Mouse (Mus musculus) urinary bladder, postnatal 14 days (tissue): ENCODE data around the gene Ccdc36.

Experiments used
- DNase-seq: peaks from one replicate; pipeline ENCODE4 v3.0.0; 2021; ENCODE audit warnings: low spot score

Gene Ccdc36

DNA sequence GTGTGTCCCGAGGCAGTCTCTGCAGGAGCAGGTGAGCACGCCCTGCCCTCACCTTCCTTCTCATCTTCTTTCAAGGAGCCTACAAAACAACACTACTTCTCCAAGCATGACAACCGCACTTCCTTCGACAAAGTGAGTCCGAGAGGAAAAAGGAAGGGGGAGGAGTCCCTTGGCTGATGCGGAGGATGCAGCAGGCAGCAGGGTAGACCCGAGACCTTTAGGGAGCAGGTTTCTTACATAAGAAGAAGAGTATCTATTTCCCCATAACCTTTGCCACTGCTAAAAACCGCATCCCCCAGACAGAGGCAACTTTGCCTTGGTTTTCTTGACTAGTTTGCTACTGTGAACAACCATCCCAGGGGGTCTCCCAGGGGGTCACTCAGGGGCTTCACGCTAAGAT lies 16.8 kb upstream of the Ccdc36 start:
- no peak for DNase-seq

DNA sequence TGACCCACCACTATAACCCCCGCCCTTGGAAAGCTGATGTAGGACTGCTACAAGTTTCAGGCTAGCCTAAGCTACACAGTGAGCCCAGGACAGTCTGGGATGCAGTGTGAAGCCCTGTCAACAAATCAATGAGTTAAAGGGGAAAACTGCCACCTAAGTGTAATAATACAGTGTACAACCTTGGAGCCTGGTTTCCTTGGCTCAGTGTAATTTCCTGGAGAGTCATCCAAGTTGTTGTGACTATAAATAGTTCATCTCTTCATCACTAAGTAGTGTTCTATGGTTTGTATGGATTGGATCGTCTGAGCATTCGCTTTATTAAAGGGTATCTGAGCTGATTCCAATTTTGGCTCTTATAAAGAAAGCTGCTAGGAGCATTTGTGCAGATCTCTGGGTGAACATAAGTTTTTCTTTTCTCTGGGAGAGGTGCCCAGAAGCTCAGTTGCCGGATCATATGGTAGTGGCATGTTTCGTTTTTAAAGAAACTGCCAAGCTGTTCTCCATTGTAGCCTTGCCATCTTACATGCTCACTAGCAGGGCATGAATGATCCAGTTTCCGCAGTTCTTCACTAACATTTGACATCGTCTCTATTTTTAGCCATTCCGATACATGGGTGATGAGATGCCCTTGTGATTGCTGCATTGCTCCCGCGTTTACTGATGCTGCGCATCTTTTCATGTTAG lies 13.1 kb upstream of the Ccdc36 start:
- no peak for DNase-seq

DNA sequence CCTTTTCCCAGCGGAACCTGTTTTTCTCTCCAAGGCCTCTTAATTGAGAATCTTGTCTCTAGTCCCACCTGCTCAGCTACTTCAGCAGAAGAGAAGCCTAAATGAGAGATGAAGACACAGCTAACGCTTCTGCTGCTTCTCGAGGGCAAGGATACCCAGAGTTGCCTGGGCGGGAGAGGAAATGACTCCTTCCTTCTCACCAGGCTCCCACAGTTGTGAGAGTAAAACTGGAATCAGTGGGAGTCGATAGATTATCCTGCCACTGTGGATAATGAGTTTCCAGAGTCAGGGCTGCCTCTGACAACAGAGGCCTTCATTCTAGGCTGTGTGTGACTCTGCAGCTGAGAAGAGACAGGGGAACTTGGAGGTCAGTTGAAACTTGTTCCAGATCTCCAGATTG lies 12.2 kb upstream of the Ccdc36 start:
- DNase-seq, result no peak

DNA sequence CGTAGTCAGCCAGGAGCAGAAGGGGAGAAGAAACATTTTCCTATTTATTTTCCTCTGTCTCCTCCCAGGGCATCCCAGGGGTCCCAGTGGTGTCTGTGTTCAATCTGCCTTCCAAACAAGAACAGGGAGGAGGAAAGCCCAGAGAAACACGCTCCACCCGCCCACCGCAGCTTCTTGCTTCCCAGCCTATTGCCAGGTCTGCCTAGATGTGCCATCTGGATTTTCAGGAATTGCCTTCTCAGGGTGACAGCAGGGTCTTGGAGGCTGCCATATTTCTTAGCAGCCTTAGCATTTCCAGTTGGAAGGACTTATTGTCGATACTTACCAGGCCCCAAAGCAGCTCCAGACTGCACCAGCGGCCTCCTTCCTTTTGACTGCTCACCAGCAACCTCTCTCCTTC lies 10.9 kb upstream of the Ccdc36 start:
- no peak for DNase-seq

DNA sequence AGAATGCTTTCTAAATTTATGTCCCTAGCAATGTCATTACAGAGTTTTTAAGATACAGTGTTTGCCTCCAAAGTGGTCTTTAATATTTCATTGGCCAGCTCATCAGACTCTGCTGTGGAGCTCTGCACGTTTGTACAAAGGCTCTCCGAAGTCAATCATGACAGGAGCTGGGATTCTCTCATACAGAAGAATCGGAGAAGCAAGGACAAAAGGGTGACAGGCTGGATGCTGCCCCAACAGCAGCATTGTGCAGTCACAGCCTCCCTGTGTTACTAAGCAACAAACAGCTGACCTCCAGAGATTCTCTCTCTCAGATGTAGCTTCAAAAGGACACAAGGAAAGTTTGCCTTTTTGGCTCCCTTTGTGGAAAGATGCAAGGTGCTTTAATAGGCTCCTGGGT lies 7.9 kb upstream of the Ccdc36 start, which contains the start of gene BC048562:
Gene BC048562 (plus strand): TSS at position 301 of the 400 bp plus-strand sequence.
- no peak for DNase-seq

DNA sequence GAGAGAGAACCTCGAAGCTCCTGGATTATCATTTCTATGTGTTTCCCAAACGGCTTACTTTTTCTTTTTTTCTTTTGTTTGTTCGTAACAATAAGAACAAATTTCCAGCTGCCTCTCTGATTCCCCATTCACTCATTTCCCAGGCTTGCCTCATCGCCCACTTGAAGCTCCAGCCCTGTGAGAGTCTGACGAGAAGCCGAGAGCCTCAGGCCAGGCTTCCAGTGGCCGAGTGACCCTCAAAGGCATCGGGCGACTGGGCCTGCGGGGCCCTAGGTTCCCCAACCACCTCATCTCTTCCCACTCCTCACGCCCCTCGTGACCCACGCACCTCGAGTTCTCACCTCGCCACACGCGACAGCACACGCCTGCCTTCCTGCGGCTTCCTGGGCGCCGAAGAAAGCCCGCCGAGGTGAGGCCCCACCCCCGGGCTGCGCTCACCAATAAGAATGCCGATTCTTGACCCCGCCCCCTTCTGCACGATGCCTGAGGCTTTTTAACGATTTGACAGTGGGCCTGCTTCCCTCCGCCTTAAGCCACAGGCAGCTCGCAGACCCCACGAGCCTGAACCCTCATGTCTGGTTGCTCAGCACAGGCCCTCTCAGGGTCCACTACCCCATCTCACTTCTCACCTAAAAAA lies 3.3 kb upstream of the Ccdc36 start:
- DNase-seq, result no peak

DNA sequence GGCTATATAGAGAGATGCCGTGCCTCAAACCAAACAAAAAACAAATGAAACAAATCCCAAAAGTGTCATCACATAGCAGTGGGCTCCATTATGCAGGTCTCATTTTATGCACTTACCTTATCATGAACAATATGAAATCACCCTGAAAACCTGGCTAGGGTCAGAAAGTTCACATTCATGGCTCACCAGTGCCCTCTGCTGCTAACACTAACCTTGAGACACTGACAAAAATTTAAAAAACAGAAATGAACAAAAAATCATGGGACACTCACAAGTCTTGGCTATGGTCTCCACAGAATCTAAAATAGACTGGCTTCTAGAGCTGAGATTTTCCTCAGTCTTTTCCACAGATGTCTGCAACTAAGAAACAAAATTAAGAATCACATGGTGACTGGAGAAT lies 16.1 kb downstream of the Ccdc36 start:
- DNase-seq, result peak; percentile 19

DNA sequence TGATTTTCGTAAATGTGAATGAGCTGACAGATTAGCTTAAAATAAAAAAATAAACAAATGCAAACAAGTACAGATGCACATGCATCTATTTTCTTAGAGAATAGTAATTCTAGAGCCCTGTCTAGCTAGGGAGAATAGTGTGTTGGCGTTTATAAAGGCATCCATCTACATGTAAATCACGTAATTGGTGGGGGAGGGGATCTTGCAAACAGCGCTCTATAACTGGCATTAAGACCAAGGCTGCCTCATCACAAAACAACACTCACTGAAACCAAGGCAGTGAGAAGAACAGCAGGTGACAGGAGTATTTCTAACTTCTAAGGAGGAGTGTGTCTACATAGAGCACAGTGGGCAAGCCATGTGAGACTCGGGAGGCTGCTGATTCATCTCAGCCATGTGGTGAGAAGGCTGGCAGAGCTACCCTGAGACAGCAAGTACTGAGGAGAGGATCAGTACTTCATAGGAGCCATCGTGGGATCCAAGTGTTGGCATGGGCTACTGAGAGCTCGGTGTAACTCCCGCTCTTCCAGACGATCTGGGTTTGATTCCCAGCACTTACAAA lies 16.8 kb downstream of the Ccdc36 start:
- no peak for DNase-seq

DNA sequence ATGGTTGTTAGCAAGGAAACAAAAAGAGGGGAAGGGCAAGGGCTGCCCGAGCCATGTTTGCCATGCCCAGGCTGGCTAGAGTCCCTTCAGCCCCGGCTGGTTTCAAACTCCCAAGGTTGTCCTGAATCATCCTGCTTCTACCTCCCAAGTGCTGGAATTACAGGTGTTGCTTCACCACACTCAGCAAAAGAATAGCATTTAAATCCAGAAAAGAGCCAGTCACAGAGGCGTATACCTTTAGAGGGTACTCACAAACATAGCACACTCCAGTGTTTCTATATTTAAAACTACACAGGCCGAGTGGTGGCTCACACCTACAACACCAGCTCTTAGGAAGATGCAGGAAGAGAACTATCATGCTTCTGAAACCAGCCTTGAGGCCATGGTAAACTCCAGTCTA lies 18.7 kb downstream of the Ccdc36 start:
- no peak for DNase-seq

DNA sequence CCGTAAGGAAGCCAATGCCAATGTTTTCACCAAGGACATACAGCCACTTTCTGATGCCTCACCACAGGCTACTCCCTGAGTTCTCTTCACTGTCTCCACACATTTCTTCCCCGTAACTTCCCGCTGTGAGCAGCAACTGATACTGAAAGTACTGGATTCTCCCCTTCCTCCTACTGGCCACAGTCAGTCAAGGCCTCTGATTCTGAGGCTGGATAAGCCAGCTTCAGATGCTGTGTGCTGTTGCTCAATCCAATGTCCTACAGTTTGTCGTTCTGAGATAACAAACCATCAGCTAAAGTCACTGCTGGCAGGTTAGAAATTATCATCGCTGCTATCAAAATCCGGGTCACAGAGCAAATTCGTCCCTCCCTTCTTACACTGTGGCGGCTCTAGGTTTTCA lies 23.8 kb downstream of the Ccdc36 start:
- DNase-seq, result no peak

DNA sequence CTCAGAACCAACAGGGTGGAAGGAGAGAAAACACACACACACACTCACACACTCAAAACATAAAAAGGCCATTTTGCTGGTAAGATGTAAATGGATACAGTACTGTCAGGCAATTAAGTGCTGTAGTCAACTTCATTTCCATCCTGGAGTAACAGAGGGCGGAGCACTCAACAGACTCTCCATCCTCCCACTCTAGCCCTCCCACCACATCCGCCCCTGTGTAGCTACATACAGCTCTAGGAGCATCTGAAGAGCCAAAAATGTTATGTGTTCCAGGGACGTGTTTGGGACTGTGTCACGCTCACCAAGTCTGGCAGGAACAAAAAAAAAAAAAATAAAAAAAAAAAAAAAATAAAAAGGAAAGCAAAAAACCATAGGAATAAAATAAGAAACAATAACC lies 25.2 kb downstream of the Ccdc36 start:
- no peak for DNase-seq

DNA sequence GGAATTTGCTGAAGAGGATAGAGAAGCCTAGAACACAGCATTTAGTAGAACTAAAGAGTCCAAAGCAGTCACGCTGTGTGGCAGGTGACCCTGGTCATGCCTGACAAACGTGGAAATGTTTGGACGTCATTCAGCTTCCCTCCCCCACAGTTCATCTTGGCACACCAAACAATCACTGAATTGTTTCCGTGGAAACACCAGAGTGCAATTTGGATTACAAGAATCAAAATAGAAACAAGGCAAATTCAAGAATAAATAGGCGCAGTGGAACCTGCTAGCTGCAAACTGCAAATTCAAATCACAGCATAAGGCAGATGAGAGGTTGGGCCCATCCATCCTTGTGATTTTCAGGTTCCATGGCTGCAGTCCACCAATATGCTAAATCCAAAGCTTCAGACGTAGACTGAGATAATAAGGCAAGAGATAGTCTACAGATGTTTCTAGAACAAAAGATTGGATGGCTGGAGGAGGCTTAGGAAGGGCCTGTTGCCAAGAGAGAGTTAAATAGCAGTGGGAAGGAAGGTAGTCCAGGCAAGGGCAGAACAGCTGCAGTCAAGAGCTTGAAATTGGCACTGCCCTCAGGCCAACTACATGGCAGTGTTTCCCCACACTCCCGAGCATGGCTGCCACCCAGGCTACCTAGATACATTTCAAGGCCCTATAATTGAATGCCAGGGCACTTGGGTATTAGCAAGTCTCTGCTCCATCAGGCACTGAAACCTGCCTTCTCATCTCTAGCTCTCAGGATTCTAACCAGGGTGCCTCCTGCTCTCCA lies 26.9 kb downstream of the Ccdc36 start:
- DNase-seq, result no peak

DNA sequence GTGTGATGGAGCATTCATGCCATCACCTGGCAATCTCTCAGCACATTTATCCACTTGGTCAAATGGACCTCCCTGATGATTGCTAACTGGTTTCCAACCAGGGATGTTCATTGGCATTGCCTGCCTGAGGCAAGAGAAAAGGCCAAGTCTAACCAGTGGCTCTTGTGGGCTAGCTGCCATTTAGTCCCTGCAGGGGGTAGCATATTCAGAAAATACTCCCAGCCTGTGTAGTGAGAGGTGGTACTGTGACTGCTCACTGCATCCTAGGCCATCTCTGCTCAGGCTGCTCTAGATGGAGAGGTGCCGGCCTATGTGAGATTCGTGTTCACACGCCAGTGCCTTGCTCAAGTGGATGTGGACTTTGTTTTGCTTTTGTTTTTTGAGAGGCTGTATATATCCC lies 30.0 kb downstream of the Ccdc36 start:
- no peak for DNase-seq

DNA sequence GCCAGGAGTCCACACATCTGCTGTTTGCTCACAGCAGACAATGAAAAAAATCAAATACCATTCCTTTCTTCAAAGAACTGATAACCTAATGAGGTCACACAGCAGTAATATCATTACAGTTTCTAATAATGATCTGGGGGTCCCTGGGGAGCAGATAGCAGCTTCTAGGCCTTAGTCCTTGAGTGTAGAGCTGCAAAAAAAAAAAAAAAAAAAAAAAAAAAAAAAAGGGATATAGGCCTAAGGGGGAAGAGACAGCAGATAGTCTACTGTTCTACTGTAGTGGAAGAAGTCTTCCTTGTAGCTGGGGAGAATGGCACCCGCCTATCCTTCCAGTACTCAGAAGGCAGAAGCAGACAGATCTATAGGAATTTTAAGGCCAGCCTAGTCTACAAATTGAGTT lies 32.9 kb downstream of the Ccdc36 start:
- no peak for DNase-seq

DNA sequence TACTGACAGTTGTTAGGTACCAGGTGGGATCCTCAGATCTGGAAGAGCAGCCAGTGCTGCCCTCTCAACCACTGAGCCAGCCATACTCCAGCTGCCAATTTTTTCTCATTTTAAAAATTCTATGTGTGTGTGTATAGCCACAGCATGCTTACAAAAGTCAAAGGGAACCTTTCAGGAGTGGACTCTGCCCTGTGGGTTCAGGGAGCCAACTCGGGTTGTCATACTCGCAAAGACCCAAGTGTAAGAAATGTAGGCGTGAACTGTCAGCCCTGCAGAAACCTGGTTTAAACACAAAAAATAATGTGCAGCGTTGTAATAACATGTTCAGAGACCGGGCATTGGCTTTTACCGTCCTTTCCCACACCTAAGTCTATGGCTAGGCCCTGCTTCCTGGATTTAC lies 34.1 kb downstream of the Ccdc36 start:
- DNase-seq, result no peak

DNA sequence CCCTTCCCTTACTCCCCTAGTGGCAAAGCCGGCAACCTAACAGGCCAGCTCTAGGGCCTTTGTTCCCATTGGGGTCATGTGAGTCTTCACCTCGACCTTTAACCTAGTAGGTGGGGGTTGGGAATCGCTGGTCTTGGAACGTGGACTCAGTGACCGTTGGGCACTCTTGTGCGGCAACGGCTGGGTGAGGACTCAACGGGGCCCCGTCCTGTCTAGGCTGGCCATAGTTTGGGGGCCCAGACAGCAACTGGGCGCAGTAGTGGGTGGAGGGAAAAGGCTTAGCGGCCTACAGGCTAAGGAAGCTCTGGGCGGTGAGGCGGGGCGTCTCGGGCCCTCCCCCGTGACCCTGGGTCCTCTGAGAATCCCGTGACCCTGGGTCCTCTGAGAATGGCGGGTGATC lies 35.6 kb downstream of the Ccdc36 start, which contains the start of gene 1700102P08Rik:
Gene 1700102P08Rik (plus strand): TSS at position 130 of the 400 bp plus-strand sequence.
- DNase-seq, result no peak

DNA sequence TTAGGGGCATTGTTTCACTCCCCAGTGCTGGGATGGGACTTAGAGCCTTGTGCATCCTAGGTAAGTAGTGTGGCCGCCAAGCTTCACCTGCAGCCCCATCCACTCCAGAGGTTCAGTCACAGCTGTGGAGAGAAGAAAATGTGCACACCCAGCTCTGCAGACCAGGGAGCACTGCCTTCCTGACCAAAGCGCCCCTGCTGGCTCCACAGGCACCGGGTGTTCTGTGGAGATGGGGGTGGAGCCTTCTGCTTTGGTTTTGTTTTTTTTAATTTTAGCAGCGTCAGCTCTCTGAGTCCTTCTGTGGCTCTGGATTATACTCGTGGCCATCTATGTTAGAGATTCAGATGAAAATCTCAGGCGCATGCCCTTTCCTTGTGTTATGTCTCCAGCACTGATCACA lies 39.1 kb downstream of the Ccdc36 start:
- no peak for DNase-seq

DNA sequence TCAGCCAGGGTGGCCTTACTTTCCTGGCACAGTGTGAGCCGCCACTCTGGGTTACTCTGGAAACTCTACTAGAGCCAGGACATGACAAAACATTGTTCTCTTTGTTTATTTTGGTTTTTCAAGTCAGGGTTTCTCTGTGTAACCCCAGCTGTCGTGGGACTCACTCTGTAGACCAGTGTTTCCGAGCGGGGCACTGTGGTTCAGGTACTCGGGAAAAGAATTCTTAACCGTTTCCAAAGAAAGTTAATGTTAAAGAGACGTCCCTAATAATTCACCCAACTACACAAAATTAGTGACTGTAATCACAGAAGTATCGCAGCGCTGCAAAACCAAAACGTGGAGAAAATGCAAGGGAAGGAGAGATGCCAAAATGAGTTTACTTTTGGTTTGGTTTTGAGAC lies 39.7 kb downstream of the Ccdc36 start:
- no peak for DNase-seq

DNA sequence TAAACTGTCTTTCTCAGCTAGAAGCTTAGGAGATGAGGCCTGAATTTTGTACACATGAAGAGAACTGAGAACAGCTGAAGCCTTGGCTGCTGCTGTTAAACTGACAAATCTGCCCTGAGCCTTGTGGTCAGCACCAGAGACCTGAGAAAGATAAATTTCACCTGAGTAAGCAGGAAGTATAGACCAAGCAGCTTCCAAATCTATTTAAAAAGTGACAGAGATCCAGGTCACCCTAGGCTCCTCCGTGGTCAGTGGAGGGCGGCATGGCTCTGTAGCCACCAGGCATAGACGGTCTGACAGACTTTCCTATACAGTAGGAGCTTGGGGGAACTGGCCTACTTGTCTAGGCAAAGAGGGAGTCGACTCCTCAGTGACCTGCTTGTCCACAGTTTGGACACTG lies 41.5 kb downstream of the Ccdc36 start:
- no peak for DNase-seq

DNA sequence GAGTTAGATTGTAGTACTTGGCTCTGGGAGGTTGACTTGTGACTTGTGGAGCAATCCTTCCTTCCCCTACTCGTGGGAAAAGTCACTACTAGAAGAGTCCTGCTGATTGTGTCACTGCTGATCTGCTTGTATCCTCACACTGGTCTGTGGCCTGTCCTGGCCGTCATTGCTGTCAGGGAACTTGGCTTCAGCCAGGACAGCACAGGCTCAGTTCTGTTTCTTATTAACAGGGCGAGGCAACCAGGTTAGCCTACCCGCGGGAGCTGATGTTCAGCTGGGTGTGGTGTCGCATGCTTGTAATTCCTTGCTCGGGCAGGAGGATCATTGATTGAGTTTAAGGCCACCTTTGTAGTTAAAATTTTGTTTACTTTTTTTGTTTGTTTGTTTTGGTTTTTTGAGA lies 43.3 kb downstream of the Ccdc36 start:
- no peak for DNase-seq

DNA sequence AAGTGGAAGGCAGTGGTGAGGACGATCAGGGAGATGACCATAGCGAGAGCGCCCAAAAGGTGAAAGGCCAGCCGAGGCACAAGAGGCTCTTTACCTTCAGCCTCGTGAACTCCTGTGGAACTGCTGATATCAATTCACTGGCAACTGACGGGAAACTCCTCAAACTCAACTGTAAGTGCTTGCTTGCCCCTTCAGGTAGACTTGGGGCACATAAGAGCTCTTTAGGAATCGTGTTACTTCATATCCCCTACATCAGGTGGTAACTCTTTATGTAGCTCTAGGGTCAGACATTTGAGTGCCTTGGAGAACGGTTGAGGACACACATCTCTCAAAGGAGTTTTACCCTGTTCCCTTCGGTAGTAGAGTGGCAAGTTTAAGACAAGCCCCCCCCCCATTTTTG lies 46.9 kb downstream of the Ccdc36 start:
- no peak for DNase-seq

DNA sequence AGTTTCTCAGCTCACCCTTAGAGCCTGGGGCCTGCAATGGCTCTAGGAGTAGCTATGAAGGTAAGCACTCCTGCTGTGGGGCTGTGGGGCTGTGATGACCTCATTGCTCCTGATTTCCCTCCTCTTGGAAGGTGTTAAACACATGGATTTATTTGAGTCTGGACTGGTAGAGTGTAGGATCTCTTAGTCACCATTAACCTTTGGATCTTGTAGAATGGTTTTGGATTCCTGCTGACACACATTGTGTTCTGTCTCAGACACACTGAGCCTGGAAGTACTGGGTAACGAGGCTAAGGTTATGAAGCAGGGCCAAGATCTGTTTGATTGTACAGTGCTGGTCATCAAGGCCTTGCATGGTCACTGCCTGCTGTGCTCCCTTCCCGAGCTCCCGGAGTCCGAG lies 49.0 kb downstream of the Ccdc36 start:
- no peak for DNase-seq

DNA sequence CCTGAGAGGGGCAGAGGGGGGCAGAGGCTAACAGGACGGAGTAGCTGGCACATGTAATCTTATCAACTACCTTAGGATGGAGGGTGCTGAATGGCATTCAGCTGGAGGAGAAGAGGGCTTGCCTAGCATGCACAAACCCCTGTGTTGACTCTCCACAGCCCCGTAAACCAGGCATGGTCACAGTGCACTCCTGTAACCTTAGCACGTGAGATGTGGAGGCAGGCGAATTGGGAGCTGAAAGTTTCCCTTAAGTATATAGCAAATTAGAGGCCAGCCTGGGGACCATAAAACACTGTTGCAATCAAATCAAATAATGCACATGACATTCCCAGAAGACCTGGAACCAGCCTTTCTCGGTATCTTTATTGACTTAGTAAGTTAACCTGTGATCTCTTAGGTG lies 49.5 kb downstream of the Ccdc36 start:
- no peak for DNase-seq
